Mouse (Mus musculus): ENCODE results near the gene C1qtnf5.
A peak's percentile ranks its signal among the peaks of the same experiment; 100 is the strongest.

C1qtnf5 gene

DNA sequence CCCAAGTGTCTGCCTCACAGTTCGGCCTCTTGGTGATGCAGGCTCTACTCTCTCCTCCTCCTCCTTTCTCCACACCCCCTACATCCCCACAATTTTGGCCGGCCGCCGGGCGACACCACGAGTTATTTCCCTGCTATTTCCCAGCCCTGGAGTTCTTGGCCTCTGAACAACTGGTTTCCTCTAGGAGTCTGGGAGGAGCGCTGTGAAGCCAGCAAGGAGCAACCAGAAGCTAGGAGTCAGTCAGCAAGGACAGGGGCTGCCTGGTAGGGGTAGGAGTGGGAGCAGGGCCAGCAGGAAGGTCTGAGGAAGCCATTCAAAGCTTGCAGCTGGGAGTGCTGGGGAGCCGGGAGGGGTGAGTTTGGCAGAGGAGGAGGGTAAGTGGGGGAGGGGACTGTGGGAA lies at the start of gene C1qtnf5:
Gene C1qtnf5 (plus strand): TSS at position 136 of the 400 bp plus-strand sequence.
- DNase-seq (ENCODE audit: extremely low spot score), result no peak

DNA sequence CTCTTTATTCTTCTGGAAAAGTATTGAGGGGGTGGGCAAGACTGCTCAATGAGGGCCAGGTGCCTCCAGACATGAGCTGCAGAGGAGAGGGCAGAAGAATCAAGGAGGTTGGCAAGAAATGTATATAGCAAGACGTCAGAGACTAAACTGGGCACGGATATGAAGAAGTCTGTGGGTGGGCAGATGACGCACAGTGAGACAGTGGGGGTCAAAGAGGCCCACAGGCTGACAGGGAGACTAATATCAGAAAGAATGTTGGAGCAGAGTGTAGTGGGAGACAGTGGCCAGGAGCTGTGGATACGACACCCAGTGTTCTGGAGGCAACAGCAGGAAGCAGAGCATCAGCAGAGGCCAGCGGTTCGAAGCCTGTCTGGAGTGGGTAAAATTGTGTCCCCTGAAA lies 48.4 kb upstream of the C1qtnf5 start:
- DNase-seq (ENCODE audit: extremely low spot score), result no peak

DNA sequence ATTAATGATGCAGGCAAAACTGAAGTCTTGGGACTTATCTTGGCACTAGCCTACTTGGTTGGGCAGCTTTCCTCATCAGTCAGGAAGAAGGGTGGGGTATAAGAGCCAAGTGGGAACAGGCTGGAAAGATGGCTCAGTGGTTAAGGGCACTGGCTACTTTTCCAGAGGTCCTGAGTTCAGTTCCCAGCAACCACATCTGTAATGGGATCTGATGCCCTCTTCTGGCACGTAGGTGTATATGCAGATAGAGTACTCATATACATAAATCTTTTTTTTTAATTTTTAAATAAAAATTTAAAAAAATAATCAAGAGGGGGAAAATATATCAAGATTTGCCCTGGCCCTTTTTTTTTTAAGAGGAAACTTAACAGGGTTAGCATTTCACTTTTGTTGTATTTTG lies 41.9 kb upstream of the C1qtnf5 start:
- DNase-seq (ENCODE audit: extremely low spot score), result no peak

DNA sequence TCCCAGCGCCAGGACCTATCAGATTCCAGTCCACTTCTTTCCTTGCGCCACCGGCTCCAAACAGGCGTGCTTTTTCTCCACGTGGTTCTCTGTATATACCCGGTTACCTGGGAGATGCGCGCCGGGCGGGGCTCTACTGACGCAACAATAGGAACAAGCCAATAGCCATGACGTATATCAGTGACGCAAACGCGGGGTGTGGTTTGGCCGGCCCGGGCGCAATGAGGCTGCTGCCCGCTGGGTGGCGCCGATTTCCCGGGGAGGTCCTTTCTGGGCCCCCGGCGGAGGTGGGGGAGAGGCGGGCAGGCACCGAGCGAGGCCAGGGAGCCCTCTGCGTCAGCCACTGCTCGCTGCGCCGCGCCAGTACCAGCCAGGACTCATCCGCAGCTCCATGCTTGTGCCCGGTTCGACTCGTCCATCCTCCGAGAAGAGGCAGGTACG lies 40.2 kb upstream of the C1qtnf5 start, which contains the start of gene Usp2:
Gene Usp2 (plus strand): TSS at position 237 of the 441 bp plus-strand sequence.
- peak; percentile 100 for DNase-seq (ENCODE audit: extremely low spot score)

DNA sequence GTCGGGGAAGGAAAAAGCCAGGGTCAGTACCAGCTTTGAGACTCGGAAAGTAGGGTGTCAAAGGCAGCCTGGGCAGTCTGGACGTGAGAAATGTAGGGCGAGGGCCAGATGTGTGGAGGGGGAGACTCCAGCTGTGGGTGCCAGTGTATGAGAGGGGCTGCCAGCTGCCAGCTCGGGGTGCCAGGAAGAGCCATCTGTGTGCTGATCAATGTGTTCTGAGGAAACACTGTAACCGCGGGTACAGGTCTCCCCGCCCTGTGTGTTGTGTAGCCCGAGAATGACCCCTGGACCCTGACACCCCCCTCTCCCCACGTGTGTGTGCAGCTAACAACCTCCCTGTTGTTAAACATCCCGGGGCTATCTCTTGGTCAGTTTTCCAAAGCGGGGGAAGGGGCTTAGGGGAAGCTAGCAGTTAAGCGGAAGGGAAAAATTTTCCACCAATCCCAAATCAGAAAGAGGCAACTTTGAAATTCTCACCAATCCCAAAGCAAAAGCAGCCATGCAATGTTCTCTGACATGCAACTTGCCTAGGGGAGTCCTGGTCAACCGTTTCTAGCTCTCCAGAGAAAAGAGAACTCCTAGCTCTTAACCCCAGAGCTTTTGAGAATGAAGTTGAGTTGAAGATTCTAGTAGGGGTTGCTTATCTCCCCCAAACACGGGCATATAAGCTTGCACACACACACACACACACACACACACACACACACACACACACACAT lies 39.6 kb upstream of the C1qtnf5 start:
- DNase-seq (ENCODE audit: extremely low spot score), result peak; percentile 38

DNA sequence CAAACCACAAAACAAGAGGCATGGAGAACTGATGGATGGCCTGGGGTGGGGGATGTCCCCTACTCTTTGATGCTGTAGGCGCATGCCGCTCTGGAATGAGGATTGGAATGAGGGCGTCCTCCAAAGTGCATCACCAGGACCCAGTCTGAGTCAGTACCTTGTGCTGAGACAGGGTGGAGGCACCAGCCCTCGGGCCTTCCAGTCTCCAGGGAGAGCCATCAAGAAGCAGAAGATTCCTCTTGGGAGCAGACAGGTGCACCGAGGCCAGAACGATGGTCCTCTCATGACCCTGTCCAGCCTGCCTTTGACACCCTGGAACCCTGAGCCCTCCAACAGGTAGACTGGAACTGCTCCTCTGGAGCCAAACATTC lies 39.1 kb upstream of the C1qtnf5 start:
- no peak for DNase-seq (ENCODE audit: extremely low spot score)

DNA sequence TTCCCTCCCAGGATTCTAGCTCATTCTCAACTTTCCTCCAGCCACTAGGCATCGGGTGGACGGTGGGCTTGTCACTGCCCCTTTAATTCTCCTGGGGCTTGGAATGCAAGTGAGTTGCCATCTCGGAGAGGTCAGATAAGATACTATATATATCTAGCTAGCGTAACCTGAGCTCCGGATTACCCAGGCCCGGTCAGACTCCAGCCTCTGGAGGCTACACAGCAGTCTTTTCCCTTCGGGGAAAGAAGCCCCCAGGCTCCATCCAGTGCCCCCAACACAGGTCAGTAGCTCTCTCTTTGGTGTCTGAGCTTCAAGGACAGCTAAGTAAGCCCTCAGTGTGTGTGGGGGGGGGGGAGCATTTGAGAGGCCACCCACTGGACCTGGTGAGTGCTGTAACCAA lies 37.8 kb upstream of the C1qtnf5 start:
- DNase-seq (ENCODE audit: extremely low spot score), result peak; percentile 26

DNA sequence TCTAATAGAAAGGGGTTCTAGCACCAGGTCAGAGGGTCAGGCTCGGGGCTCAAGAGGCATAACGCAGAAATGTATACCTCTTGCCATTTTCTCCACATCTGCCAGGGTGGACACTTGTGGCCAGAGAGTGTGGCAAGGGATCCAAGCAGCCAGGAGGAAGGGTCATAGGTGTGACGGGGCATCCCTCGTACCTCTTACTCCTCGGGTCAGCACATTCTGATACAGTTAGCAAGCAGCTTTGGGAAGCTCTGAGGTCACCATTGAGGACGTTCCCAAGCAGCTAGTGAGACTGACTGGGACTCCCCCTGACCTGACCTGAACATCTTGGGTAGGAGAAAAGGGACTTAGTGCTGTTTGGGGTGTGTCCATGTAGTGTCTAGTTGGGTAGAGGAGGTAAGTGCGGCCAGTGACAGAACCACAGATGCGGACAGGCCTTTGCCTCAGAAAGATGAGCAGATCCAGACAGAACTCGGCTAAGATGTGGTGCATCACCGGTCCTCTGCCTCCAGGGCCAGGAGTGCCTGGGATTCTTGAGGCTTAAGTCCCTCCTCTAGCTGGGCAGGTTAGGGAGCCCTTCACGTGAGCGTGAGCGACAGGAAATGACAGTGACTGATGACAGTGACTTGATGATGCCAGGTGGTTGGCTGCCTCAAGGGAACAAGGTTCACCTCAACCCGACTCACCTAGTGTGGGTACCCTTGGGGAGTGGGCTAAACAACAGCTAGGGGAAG lies 36.8 kb upstream of the C1qtnf5 start:
- DNase-seq (ENCODE audit: extremely low spot score), result no peak

DNA sequence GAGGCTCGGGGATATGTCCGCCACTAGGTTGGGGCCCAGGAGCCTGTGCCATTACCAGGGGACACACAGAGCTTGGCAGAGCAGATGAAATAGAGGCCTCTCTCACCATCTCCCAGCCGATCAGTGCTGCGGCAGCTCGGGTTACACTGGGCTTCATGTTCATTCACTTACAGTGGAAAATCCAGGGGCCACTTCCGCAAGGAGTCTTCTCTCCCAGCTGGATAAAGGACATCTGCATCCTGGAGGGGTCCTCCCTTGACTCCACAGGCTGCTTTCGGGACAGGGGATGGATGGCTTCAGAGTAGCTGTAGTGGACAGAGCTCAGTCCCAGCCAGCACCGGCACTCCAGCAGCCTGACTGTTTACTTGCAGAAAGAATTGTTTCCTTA lies 36.2 kb upstream of the C1qtnf5 start:
- DNase-seq (ENCODE audit: extremely low spot score), result peak; percentile 32

DNA sequence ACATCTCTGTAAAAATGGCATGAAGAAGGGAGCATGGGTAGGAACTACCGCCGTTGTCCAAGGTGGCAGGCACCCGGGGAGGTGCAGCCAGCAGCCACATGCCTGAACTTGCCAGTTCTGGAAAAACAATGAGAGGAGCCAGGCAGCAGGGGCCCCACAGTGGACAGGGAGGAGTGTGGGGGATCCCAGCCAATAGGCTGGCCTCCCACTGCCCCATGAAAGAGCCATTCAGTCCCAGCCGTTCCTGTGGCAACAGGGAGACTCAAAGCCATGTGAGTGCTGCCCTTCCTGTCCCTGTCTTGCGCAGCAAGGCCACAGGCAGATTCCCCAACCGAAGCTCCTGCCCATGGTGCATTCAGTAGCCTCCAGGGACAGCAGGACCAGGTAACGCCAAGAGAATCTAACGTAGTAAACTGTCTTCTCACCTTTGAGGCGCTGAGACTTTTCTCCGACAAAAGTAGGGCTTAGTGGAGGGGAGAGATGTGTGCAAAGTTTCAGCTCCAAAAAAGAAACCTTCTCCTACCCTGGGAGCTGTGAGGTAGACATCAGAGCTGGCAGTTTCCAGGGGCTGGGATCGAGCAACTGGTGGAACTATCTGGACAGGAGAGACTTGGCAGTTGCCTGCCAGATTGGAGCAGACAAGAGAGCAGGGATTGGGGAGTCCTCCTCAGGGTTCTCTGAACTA lies 35.0 kb upstream of the C1qtnf5 start:
- peak; percentile 70 for DNase-seq (ENCODE audit: extremely low spot score)

DNA sequence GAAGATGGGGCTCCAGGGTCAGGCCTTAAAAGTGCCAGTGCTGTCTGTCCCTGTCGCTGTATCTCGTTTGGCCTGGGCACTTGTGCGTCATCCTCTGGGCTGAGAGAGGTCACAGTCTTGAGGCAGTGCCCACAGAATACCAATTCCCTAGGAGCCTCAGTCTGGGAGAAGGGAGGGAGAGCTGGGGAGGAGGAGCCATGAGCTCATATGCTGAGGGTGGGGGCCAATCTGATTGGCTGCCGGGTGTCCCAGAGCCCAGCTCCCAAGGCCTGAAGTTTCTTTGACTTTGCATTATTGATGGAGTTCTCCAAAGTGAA lies 34.5 kb upstream of the C1qtnf5 start:
- peak; percentile 37 for DNase-seq (ENCODE audit: extremely low spot score)

DNA sequence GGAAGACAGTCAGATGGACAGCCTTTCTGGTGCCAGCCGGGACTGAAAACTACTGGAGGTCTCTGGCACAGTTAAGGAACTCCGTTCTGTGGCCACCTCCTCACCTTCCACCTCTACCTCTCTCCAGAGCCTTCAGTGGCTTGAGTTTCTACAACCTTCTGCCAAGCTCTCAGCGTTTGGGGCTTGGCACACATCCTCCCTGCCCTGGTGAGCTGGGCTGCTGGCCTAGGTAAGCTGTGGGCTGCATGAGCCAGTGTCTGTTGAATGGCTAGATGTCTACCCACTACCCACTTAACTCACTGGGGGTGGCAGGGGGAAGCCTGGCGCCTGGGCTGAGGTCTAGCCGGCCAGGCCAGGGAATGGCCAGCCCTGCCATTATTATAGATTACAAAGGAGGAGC lies 33.9 kb upstream of the C1qtnf5 start:
- peak; percentile 20 for DNase-seq (ENCODE audit: extremely low spot score)

DNA sequence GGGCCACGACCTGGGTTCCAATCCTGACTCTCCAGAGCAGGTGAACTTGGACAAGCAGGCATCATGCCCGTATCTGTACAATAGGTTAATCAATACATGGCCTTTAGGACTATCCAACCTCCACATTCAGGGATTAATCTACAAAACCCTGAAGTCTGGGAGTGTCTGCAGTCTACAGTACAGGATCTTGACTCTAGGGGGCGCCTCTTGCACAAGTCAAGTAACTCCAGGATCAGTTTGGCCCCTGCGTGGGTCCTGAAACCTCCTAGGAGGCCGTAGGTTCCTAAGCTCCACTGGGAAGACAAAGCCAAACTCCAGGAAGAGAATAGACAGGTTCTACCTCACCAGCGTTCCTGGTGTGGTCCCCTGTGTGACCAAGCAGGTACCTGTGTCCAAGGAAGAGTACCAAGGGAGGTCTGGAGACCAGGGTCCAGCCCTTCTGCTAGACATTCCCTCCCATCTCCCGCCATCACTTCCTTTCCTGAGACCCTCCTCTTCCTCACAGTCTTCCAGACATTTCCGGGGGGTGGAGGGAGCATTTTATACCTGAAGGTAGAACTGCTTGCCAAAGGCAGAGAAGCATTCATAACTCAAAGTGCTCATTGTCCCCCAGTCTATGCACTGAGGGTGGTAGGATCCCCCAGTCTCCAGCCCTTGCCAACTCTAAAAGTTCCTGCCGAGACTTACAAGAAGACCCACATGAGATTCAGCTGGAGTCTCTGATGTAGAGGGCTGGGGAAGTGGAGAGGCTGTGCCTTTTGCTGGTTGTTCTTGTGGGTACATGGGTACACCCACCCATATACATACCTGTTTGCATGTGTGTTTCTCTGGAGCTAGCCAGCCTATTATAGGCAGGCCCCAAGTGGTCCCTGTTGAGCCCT lies 32.4 kb upstream of the C1qtnf5 start:
- DNase-seq (ENCODE audit: extremely low spot score), result peak; percentile 24

DNA sequence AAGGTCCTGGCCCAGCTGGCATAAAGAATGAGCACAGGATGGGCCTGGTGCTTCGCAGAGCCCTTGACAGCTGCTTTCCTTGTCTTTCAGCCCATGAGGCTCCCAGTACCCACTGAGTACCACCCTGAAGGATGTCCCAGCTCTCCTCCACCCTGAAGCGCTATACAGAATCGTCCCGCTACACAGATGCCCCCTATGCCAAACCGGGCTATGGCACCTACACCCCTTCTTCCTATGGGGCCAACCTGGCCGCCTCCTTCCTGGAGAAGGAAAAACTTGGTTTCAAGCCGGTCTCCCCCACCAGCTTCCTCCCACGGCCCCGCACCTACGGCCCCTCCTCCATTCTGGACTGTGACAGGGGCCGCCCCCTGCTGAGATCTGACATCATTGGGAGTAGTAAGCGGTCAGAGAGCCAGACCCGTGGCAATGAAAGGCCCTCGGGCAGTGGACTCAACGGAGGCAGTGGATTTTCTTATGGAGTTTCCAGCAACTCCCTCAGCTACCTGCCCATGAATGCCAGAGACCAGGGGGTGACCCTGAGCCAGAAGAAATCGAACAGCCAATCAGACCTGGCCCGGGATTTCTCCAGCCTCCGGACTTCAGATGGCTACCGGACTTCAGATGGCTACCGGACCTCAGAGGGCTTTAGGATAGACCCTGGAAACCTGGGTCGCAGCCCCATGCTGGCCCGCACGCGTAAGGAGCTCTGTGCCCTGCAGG lies 31.6 kb upstream of the C1qtnf5 start:
- no peak for DNase-seq (ENCODE audit: extremely low spot score)

DNA sequence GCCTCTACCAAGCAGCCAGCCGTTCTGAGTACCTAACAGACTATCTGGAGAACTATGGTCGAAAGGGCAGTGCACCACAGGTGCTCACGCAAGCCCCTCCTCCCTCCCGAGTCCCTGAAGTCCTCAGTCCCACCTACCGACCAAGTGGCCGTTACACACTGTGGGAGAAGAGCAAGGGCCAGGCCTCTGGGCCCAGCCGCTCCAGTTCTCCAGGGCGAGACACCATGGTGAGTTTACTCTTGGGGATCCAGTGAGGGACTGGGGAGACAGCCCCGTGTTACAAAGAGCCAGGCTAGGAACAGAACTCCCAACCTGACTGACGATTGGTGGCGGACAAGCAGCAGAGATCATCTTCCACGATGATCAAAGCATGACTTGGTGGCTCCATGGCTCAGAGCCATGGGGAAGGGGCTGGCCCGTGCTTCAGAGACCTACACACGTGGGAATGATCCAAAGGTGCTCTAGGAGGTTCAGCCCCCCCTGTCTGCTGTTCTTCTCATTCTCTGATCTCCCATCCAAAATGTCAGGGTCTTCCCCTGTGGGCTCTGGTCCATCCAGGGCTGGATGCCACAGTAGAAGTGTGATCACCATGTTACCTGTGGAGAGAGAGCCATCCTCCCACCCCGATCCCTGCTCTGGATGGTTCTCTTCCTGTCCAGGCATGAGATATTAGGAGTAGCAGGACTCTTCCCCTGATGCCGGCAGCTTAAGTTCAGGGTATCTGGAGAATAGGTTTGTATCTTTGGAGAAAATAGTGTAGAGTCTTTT lies 30.9 kb upstream of the C1qtnf5 start:
- no peak for DNase-seq (ENCODE audit: extremely low spot score)

DNA sequence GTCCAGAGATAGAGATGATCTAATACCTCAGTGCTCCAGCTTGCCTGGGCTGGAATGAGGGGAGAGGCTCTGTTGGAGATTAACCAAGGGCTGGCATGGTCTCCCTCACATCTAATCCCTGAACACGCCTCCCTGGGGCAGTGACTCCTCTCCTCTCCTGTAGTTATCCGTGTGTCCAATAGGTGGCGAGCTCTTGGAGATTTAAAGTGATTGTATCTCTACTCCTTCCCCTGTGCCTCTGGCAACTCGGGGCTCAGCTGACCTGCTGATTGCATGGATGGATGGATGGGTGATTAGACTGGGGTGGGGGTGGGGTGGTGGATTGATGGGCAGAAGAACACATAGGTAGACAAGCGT lies 30.3 kb upstream of the C1qtnf5 start:
- peak; percentile 66 for DNase-seq (ENCODE audit: extremely low spot score)

DNA sequence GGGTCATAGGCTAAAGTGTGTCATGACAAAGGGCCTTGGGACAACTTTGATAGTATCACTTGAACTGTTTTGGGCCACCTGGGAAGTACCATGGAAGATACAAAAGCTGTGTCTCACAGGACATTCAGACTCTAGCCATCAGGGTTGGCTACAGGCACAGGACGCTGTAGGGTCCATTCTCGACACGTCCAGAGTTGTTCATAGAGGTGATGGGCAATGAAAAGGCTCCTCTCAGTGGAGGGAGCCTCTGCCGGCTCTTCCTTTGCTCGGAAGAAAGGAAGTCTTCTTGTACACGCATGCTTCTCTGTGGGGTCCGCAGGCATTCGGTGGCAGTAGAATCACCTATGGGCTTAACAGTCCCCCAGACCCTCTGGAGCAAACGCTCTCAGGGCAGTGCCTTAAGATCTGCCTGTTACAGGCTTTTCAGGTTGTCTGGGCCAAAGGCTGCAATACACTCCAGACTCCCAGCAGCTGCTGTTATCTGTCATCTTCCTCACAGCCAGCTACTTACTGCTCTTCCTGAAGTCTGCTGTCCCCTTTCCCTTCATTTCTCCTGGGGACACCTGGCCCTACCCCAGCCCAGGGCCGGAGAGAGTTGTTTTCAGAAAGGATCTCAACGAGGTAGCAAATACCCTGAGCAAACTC lies 29.7 kb upstream of the C1qtnf5 start:
- no peak for DNase-seq (ENCODE audit: extremely low spot score)

DNA sequence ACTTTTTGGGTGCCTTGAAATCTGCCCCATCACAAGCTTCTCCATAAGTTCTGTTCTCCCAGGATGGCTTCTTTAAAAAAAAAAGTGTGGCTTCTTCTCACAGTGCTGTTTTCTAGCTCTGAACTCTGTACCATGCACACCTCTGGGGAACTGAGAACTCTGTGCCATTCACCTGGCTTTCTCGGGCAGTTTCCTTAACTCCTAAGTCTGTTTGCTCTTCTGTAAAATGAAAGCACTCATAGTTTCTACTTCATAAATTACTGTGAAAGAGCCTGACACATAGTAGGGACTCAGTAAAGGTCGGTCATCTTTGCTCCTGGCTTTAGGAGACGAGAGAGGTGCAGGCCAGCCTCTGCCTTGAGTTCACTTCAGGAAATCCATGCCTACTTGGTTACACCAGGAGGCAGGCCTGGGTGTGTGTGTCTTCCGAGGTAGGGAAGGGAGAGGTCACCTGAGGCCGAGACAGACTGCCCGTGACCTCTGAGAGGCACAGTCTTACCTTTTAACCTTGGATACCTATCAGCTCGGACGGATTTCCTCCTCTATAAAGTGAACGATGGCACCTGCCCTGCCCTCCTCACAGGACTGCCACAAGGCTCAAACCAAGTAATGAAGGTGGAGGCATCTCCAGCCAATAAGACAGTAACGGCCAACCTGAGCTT lies 28.8 kb upstream of the C1qtnf5 start:
- no peak for DNase-seq (ENCODE audit: extremely low spot score)

DNA sequence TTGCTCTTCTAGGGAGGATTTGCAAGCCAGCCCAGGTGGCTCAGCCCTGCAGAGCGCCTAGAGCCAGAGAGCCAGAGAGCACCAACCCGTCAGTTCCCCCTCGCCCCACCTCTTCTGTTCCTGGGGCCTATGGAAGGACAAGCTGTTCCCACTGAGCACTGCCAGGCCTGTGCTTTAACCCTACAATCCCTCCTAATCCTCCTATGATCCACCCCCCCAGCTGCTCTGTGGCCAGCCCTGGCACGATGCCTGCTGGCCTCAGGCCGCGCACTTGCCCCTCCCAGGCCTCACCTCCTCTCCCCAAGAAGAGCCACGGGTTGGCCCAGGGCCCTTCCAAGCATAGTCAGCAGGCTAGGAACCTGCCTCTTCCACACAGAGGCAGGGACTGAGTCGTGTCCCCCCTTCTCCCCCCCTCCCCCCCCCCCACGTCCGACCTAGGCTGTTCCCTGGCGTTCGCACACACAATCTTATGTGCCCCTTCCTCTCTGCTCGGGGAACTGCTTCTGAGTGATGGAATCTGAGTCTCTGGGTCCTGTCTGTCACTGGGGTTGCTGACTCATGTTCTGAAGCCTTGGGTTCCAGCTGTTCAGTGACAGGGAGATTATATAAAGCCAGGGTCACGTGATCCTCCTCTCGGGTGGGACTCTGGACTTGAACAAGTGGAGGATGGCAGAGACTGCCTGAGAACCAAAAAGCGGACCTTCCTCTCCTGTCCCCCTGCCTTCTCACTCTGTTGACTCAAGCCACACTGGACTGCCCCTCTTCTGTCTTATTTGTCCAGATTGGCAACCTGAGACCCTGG lies 27.9 kb upstream of the C1qtnf5 start:
- DNase-seq (ENCODE audit: extremely low spot score), result no peak
